Mouse (Mus musculus): ENCODE results near the gene Tubg1.

- TF ChIP-seq POLR2A (IDR thresholded peaks at IDR 0.05; ENCODE audit: insufficient read length, low read depth): no peak
- TF ChIP-seq MAX (IDR thresholded peaks at IDR 0.05; ENCODE audit: low read depth): no peak
- no peak for TF ChIP-seq TCF12 (IDR thresholded peaks at IDR 0.05; ENCODE audit: insufficient read depth, poor library complexity, severe bottlenecking)
- no peak for TF ChIP-seq POLR2AphosphoS2 (IDR thresholded peaks at IDR 0.05; ENCODE audit: insufficient read length, low read depth)
- no peak for TF ChIP-seq E2F4 (IDR thresholded peaks at IDR 0.05; ENCODE audit: insufficient read depth)
- TF ChIP-seq SRF (IDR thresholded peaks at IDR 0.05; ENCODE audit: control insufficient read depth, insufficient read length, low read depth): no peak
- TF ChIP-seq USF1 (IDR thresholded peaks at IDR 0.05; ENCODE audit: low read depth): no peak
- no peak for TF ChIP-seq MYOD1 (IDR thresholded peaks at IDR 0.05; ENCODE audit: control insufficient read depth in 1 of 3, insufficient read length in 2 of 3, low read depth in 2 of 3)
- no peak for TF ChIP-seq CEBPB (IDR thresholded peaks at IDR 0.05; ENCODE audit: insufficient read depth, poor library complexity, severe bottlenecking)
- no peak for TF ChIP-seq MYOG (IDR thresholded peaks at IDR 0.05; ENCODE audit: control insufficient read depth in 1 of 3, insufficient read depth in 1 of 3, insufficient read length in 2 of 3, low read depth in 2 of 3)
These were observed 22.7 kb downstream of the Tubg1 start for GRCm38 (mm10) chr11:101142215-101142967.
